Mouse (Mus musculus) left cerebral cortex, adult 8-10 months (tissue): ENCODE measurements at regions not wholly inside any gene's neighbourhood (a gene's known extent, or its start where the extent isn't known, plus 50 kb on each side); places are given as distances from the start of the nearest gene placed in this dataset.
A peak's percentile ranks its signal among the peaks of the same experiment; 100 is the strongest.

Source experiments
- DNase-seq, 2 experiments: peaks; one replicate each; pipeline ENCODE4 v3.0.0; 2022; ENCODE audit warnings: low spot score in 2 of 2

GRCm38 (mm10) chr16:76725991-76726390 is 287.5 kb upstream of the Usp25 start:
- no peak for DNase-seq

- no peak for DNase-seq
These were observed 288.2 kb upstream of the Usp25 start for GRCm38 (mm10) chr16:76725271-76725670.

- DNase-seq, result no peak
These were observed 294.7 kb upstream of the Usp25 start for GRCm38 (mm10) chr16:76718809-76719208.

- DNase-seq, result no peak
These were observed 295.4 kb upstream of the Usp25 start for GRCm38 (mm10) chr16:76718147-76718546.

- no peak for DNase-seq
These were observed 318.6 kb upstream of the Usp25 start for GRCm38 (mm10) chr16:76694913-76695312.

GRCm38 (mm10) chr16:76687735-76688447 is 314.3 kb upstream of the Nrip1 start:
- no peak for DNase-seq

GRCm38 (mm10) chr16:76685562-76685961 is 311.9 kb upstream of the Nrip1 start:
- DNase-seq, result no peak

- DNase-seq, result peak; percentile 14 to 21
These were observed 306.7 kb upstream of the Nrip1 start for GRCm38 (mm10) chr16:76680061-76680911.

- DNase-seq, result no peak
These were observed 305.3 kb upstream of the Nrip1 start for GRCm38 (mm10) chr16:76678885-76679284.

GRCm38 (mm10) chr16:76669795-76670194 is 296.2 kb upstream of the Nrip1 start:
- DNase-seq, result no peak

- DNase-seq, result no peak
These were observed 293.4 kb upstream of the Nrip1 start for GRCm38 (mm10) chr16:76667046-76667445.

- DNase-seq, result no peak
These were observed 281.5 kb upstream of the Nrip1 start for GRCm38 (mm10) chr16:76655106-76655505.

- no peak for DNase-seq
These were observed 270.7 kb upstream of the Nrip1 start for GRCm38 (mm10) chr16:76644281-76644680.

- no peak for DNase-seq
These were observed 270.2 kb upstream of the Nrip1 start for GRCm38 (mm10) chr16:76643801-76644200.

- DNase-seq, result no peak
These were observed 261.5 kb upstream of the Nrip1 start for GRCm38 (mm10) chr16:76635169-76635568.

- DNase-seq, result no peak
These were observed 260.6 kb upstream of the Nrip1 start for GRCm38 (mm10) chr16:76634196-76634698.

- DNase-seq, result no peak
These were observed 252.5 kb upstream of the Nrip1 start for GRCm38 (mm10) chr16:76626142-76626541.

GRCm38 (mm10) chr16:76621715-76622114 is 248.1 kb upstream of the Nrip1 start:
- DNase-seq, result no peak

GRCm38 (mm10) chr16:76618295-76618694 is 244.7 kb upstream of the Nrip1 start:
- no peak for DNase-seq

- DNase-seq, result no peak
These were observed 237.4 kb upstream of the Nrip1 start for GRCm38 (mm10) chr16:76611061-76611460.

- no peak for DNase-seq
These were observed 231.3 kb upstream of the Nrip1 start for GRCm38 (mm10) chr16:76604914-76605313.

- DNase-seq, result no peak
These were observed 230.2 kb upstream of the Nrip1 start for GRCm38 (mm10) chr16:76603846-76604258.
